Mouse (Mus musculus) lung, embryonic 16.5 days (tissue): Measurements from ENCODE around the gene Ctnna3. TPM values are rescaled to one million over a fixed set of nuclear protein-coding genes. Genes with fewer than 3 reads are reported as not detected.
A peak's percentile ranks its signal among the peaks of the same experiment; 100 is the strongest.

ENCODE experiments used
- ATAC-seq: fragments of 200-750 bp; cut with Nextera tagmentation; 2 replicates; pipeline ENCODE4 v1.8.0; 2017; ENCODE audit warnings: low read depth, mild to moderate bottlenecking, moderate library complexity
- H3K27ac ChIP-seq: fragments of 300-500 bp; sonication (generic); 2 replicates; pipeline ENCODE4 v1.5.1; 2014; ENCODE audit warnings: mild to moderate bottlenecking, control low read depth, low read length
- H3K27me3 ChIP-seq: fragments of 300-500 bp; sonication (generic); 2 replicates; pipeline ENCODE4 v1.6.1; 2014; ENCODE audit warnings: low read depth, low read length, mixed read lengths; ENCODE audit not compliant: control insufficient read depth, insufficient read depth
- H3K36me3 ChIP-seq: fragments of 300-500 bp; sonication (generic); 2 replicates; pipeline ENCODE4 v1.6.1; 2014; ENCODE audit warnings: low read length; ENCODE audit not compliant: control insufficient read depth, insufficient read depth
- H3K4me1 ChIP-seq: fragments of 300-500 bp; sonication (generic); replicated peaks from 2 replicates; pipeline ENCODE4 v1.6.1; 2014; ENCODE audit warnings: low read length, mixed read lengths; ENCODE audit not compliant: control insufficient read depth, insufficient read depth
- H3K4me2 ChIP-seq: fragments of 300-500 bp; sonication (generic); 2 replicates; pipeline ENCODE4 v1.6.1; 2014; ENCODE audit warnings: low read depth, low read length, control low read depth
- H3K4me3 ChIP-seq: fragments of 300-500 bp; sonication (generic); 2 replicates; pipeline ENCODE4 v1.5.1; 2014; ENCODE audit warnings: mild to moderate bottlenecking, low read length, control low read depth
- H3K9ac ChIP-seq: fragments of 300-500 bp; sonication (generic); 2 replicates; pipeline ENCODE4 v1.6.1; 2014; ENCODE audit warnings: low read length, control low read depth
- H3K9me3 ChIP-seq: fragments of 300-500 bp; sonication (generic); 2 replicates; pipeline ENCODE4 v1.6.1; 2016; ENCODE audit warnings: low read length; ENCODE audit not compliant: control insufficient read depth
- WGBS: fragments of 180-500 bp; shearing (Covaris S2); extraction: QIAGEN DNeasy Blood & Tissue Kit; methylation state at CpG from one replicate; pipeline ENCODE4 v1.1.7; 2014; 5-methylcytosine and 5-hydroxymethylcytosine counted together
- polyA plus RNA-seq: library from polyadenylated mRNA; unstranded; fragments of >200 nt; fragmentation: Nextera tagmentation; extraction: Ambion mirVana; gene quantifications from 2 replicates; pipeline ENCODE4 v1.2.1, GENCODE M21; 2015

Gene Ctnna3
- polyA plus RNA-seq, 1 experiment from 2014 or later: 0.99 TPM

DNA sequence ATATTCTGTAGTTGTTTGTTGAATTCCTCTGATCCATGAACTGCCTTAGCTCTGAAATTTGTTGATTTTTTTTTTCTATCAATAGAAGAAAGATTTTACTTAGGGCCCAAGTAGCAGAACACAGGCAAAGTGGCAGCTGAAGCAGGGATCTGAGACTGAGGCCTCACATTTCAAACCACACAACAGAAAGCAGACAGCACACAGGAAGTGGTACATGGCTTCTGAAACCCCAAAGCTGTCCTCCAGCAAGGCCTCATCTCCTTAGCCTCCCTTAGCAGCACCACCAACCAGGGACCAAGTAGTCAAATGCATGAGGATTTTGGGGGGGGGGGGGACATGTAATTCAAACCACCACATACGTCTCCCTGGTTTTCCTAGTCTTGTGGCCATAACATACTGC, 204.0 kb downstream of the Ctnna3 start:
- no peak overlapping the region for H3K9ac ChIP-seq
- H3K4me2 ChIP-seq: no peak overlapping the region
- H3K4me3 ChIP-seq: no peak overlapping the region
- H3K27ac ChIP-seq: no peak overlapping the region
- H3K9me3 ChIP-seq: no peaks in the 10 kb centered on the region
- no peaks in the 10 kb centered on the region for H3K36me3 ChIP-seq
- no peak for ATAC-seq
- H3K4me1 ChIP-seq: no peaks in the 10 kb centered on the region
- WGBS: 83% methylated on average over 1 of the region's 1 CpGs
- no peaks in the 10 kb centered on the region for H3K27me3 ChIP-seq

DNA sequence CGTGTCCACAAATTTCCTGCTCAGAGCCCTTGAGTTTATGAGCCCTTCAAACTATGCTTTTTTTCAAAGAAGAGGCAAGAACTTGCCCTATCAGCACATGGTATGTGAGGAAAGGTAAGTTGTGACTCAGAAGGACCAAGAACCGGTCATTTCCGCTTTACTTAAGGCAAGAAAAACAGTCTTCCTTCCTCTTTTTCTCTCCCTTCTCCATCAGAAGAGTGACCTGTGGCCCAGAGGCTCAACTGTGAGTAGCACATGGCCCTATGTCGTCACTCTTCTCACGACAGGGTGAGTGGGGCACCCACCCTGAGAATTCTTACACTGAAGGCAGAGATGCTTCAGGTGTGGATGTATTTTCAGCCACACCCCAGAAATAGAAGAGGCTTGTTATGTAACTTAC, 208.1 kb downstream of the Ctnna3 start:
- H3K4me3 ChIP-seq: no peak overlapping the region
- H3K27me3 ChIP-seq: no peaks in the 10 kb centered on the region
- no peak overlapping the region for H3K27ac ChIP-seq
- 69% methylated on average over 5 of the region's 5 CpGs for WGBS
- no peaks in the 10 kb centered on the region for H3K9me3 ChIP-seq
- no peaks in the 10 kb centered on the region for H3K36me3 ChIP-seq
- H3K9ac ChIP-seq: no peak overlapping the region
- no peaks in the 10 kb centered on the region for H3K4me1 ChIP-seq
- H3K4me2 ChIP-seq: no peak overlapping the region
- no peak for ATAC-seq

DNA sequence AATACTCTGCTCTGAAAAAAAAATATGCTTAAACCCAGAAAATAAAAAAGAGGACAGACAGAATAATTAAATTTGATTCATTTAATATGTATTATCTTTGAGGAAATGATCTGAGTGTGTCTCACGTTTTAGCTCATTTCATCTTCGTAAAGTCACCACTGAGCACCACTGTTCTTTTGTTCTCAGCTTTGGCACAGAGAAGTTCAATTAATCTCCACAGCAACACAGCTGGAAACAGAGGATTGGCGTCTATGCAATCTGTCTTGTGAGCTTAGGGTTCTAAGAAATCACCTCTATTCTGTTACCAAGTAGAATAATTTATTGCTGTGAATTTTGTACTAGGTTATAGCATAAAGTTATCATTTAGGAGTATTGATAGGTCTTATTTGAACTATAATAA, 217.4 kb downstream of the Ctnna3 start:
- Histone ChIP-seq H3K36me3 (no peaks in the 10 kb centered on the region), H3K27ac (no peak overlapping the region), H3K4me2 (no peak overlapping the region), H3K9me3 (no peaks in the 10 kb centered on the region), H3K27me3 (no peaks in the 10 kb centered on the region), H3K4me1 (no peaks in the 10 kb centered on the region), H3K4me3 (no peak overlapping the region), H3K9ac (no peak overlapping the region)
- 56% methylated on average over 3 of the region's 3 CpGs for WGBS
- no peak for ATAC-seq

DNA sequence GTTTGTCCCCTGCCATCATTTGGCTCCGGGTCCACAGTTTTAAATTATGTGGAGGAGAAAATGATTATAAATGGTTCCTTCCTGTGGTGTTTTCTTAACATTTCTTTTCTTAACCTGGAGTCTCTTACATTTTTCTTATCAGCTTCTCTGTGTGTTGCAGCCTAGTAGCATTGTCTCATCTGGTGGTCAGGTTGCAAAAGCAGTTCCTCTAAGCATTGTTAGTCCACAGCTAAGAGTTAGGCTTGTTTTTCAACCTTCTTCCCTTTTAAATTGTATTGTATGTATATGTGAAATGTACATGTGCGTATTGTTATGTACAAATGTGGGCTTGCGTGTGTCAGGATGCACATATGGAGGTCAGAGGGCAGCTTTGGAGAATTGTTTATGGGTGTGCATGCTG, 220.4 kb downstream of the Ctnna3 start:
- H3K4me2 ChIP-seq: no peak overlapping the region
- no peak for ATAC-seq
- H3K4me1 ChIP-seq: no peaks in the 10 kb centered on the region
- 80% methylated on average over 3 of the region's 3 CpGs for WGBS
- no peaks in the 10 kb centered on the region for H3K36me3 ChIP-seq
- no peak overlapping the region for H3K9ac ChIP-seq
- no peak overlapping the region for H3K4me3 ChIP-seq
- no peaks in the 10 kb centered on the region for H3K9me3 ChIP-seq
- no peaks in the 10 kb centered on the region for H3K27me3 ChIP-seq
- H3K27ac ChIP-seq: no peak overlapping the region

DNA sequence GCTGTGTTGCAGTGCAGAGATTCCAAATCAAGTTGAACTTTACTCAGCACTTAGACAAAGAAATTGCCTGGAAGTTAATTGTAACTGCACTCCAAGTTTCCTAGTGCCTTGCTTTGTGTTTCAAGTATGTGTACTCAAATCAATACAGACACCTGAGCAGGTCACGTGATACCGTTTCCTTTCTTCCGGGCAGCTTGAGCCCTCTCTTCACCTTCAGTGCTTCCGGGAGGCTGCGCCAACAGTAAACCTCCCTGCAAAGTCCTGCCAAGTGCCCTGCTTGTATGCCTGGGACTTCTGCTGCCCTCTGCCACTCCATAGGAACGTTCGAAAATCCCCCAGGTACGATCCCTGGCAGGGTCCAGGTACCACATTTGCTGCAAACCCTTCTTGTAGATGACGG, 223.0 kb downstream of the Ctnna3 start:
- H3K27ac ChIP-seq: peak overlapping the region; percentile 36; the same call in 1 of the 2 replicates
- peak overlapping the region; percentile 17; the same call in 1 of the 2 replicates for H3K4me2 ChIP-seq
- 45% methylated on average over 9 of the region's 9 CpGs for WGBS
- H3K36me3 ChIP-seq: no peaks in the 10 kb centered on the region
- H3K4me1 ChIP-seq: no peaks in the 10 kb centered on the region
- no peaks in the 10 kb centered on the region for H3K9me3 ChIP-seq
- no peak overlapping the region for H3K4me3 ChIP-seq
- H3K27me3 ChIP-seq: no peaks in the 10 kb centered on the region
- H3K9ac ChIP-seq: no peak overlapping the region
- ATAC-seq: peak; percentile 77

DNA sequence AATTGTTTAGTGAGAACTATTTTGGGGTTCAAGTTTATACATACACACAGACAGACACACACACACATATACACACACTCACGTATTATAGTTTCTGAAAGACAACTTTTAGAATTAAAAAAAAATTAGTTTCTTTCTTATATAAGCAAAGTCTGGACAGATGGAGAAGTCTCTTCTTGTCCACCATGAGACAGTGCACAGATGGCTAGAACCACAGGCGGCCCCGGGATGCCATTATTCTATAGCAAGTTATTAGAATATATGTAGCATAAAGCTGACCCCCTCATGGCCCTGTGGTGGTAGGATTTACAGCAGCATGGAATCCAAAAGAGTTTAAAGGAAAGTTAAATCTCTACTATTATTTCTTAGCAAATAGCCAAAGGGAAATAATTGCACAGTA, 223.7 kb downstream of the Ctnna3 start:
- Histone ChIP-seq H3K4me2 (no peak overlapping the region), H3K27ac (no peak overlapping the region), H3K4me3 (no peak overlapping the region), H3K9me3 (no peaks in the 10 kb centered on the region), H3K36me3 (no peaks in the 10 kb centered on the region), H3K27me3 (no peaks in the 10 kb centered on the region), H3K4me1 (no peaks in the 10 kb centered on the region), H3K9ac (no peak overlapping the region)
- WGBS: 80% methylated on average over 3 of the region's 3 CpGs
- no peak for ATAC-seq

DNA sequence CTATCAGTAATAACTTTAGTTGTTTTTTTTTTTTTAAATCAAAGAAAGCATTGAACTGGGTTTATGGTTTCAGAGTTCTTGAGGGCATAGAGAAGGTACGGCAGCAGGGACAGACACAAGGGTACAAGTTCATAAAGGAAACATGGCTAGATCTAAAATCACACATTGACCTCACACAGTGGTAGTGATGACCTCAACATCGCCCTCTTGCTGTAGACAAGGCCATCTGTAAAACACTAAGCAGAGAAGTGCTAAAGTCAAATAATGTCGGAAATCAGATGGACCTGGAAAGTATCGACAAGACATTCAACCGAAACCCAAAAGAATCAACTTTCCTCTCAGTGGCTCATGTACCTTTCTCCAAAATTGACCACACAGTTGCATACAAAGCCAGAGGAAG, 224.7 kb downstream of the Ctnna3 start:
- Histone ChIP-seq H3K27me3 (no peaks in the 10 kb centered on the region), H3K4me3 (no peak overlapping the region), H3K36me3 (no peaks in the 10 kb centered on the region), H3K4me2 (no peak overlapping the region), H3K4me1 (no peaks in the 10 kb centered on the region), H3K9ac (no peak overlapping the region), H3K9me3 (no peaks in the 10 kb centered on the region), H3K27ac (no peak overlapping the region)
- ATAC-seq: no peak
- WGBS: 93% methylated on average over 5 of the region's 5 CpGs

DNA sequence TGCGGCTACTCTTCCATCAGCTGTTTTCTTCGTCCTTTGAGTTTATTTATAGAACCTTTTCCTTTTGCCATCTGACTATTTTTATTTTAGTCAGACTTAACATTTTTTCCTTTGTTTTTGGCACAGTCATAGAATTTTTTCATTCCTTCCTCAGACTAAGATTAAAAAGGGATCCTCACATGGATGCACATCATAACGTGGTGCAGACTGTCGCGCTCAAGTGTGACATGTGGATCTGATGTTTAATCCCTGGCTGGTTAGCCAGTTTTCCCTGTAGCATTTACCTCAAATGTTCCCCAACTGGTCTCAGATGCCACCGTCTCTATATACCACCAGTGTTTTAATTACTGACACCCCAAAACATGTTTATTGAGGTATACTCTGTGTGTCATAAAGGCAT, 246.4 kb downstream of the Ctnna3 start:
- Histone ChIP-seq H3K27ac (no peak overlapping the region), H3K9ac (no peak overlapping the region), H3K9me3 (no peaks in the 10 kb centered on the region), H3K4me1 (no peaks in the 10 kb centered on the region), H3K36me3 (no peaks in the 10 kb centered on the region), H3K4me2 (no peak overlapping the region), H3K27me3 (no peaks in the 10 kb centered on the region), H3K4me3 (no peak overlapping the region)
- ATAC-seq: no peak
- 80% methylated on average over 6 of the region's 6 CpGs for WGBS

DNA sequence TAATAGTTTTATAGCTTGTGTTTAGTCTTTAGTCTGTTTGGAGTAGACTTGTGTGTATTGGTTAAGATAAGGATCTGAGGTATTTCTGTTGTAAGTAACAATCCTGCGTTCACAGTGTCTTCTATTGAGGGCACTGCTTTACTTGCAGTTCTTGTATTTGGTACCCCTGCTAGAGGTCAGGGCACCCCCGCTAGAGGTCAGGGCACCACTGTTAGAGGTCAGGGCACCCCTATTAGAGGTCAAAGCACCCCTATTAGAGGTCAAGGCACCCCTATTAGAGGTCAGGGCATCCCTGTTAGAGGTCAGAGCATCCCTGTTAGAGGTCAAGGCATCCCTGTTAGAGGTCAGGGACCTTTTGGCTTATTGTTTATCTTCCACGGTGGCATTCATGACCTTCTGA, 259.3 kb downstream of the Ctnna3 start:
- Histone ChIP-seq H3K36me3 (no peaks in the 10 kb centered on the region), H3K4me2 (no peak overlapping the region), H3K9ac (no peak overlapping the region), H3K9me3 (no peaks in the 10 kb centered on the region), H3K27ac (no peak overlapping the region), H3K4me1 (no peaks in the 10 kb centered on the region), H3K4me3 (no peak overlapping the region), H3K27me3 (no peaks in the 10 kb centered on the region)
- 35% methylated on average over 3 of the region's 3 CpGs for WGBS
- ATAC-seq: no peak

DNA sequence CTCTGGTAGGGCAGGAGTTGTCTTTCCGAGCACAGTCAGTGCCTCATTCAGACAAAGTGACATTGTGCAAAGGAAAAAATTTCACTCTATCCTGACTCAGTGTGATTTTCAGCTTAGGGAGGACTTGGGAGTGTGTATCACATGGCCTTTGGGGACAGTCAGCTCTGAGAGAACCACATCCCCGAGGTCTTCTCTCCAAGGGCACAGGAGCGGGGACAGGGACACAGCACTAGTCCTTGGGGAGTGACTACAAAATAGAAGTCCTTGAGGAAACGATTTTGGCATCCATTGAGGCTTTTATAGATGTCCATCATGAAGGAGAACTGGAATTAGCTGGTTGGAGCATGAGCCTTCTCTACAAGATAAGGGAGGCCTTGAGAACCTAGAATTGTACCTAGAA, 259.8 kb downstream of the Ctnna3 start:
- Histone ChIP-seq H3K36me3 (no peaks in the 10 kb centered on the region), H3K9me3 (no peaks in the 10 kb centered on the region), H3K4me2 (no peak overlapping the region), H3K27me3 (no peaks in the 10 kb centered on the region), H3K9ac (no peak overlapping the region), H3K4me1 (no peaks in the 10 kb centered on the region), H3K27ac (no peak overlapping the region), H3K4me3 (no peak overlapping the region)
- no peak for ATAC-seq
- WGBS: 58% methylated on average over 4 of the region's 4 CpGs
